Mouse (Mus musculus) 416B (cell line): ENCODE data around the gene Capn2.

ENCODE experiments used
- DNase-seq: peaks from one replicate; pipeline ENCODE4 v3.0.0; 2011; ENCODE audit warnings: low read depth

Capn2 gene

DNA sequence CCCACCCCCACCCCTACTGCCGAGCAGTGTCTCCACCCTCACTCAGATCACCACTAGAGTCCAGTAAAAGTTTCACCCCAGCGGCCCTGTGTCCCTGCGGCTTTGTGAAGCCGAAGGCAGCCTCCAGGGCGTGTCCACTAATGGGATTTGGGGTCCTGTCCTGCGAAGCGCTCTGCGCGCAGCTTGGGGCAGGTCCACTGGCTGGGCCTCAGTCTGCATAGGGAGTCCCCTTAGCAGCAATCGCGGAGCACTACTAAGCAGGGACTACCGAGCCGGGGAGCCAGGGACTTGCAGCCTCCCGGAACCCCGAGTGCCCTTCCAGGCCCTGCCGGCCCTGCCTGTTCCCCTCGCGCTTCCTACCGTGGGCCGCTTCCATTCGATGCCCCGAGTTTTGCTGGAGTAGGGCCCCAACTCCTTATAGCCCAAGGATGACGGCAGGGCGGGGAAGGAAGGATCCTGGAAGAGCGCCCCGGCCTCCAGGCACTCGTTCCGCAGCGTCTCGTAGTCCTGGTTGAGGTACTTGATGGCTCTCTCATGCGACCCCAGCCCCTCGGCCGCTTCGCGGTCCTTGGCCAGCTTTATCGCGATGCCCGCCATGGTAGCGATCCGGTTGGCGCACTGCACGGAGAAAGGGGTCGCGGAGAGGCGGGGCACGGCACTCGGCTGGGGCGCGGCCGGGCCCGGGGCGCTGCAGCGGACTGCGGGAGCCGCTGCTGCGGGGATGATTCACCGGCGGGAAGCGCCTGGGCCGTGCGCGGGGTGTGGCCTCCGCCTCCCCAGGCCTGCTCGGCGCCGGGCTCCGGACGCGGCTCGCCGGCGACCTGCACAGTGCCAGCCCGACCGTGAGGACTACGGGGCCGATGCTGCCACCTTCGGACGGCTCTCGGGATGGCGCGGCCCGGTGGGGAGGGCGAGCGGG, at the start of gene Capn2:
Capn2 (minus strand) TSS at position 851 of the 919 bp plus-strand sequence.
- peak; percentile 52 for DNase-seq

DNA sequence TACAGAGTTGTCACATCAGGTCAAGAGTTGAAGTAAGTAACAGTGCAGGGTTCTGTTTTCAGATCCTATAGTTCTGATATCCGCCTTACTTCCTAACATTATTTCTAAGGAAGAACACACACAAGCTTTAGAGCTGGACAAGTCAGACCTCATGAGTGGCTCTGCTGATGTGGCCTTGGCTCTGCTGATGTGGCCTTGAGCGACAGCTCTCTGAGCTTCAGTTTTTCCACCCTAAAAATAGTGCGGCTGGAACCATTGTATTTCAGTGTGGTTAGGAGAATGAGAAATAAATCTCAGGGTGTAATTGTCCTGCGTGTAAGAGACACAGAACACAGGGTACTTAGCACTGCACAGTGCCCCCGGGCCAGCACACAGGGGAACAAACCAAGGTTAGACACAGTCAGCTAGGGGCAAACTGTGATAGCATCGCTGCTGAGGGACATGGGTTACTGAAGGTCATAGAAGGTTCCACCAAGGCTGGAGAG, 48.0 kb upstream of the Capn2 start:
- no peak for DNase-seq

DNA sequence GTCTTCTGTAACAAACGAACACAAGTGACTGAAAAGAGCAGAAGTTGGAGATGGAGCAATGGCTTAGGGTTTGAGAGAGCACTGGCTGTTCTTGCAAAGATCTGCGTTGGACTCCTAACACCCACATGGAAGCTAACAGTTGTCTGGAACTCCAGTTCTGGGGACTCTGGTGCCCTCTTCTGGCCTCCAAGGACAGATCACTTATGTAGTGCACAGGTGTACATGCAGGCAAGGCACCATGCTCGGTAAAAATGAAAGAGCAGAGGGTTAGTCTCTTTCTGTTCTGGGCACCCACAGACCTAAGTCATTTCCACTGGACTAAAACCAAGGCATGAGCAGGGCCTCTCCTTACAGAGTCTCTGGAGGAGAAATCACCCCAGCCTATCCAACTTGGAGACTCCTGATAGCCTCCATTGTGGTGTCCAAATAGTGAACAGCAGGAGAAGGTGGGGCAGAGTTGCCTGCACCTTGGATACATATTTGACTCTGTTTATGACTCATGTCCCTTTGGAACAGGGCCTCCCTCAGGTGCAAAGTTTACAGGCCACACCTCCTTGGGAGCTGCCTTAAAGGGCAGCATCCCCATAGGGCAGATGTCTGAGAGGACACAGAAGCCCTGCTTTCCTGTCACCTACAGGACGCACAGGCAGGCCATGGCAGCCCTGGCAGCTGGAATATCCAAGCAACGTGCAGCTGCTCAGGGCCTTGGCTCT, 47.2 kb upstream of the Capn2 start, which contains the start of gene Capn8:
Capn8 (plus strand) TSS at position 600 of the 713 bp plus-strand sequence.
- peak; percentile 77 for DNase-seq

DNA sequence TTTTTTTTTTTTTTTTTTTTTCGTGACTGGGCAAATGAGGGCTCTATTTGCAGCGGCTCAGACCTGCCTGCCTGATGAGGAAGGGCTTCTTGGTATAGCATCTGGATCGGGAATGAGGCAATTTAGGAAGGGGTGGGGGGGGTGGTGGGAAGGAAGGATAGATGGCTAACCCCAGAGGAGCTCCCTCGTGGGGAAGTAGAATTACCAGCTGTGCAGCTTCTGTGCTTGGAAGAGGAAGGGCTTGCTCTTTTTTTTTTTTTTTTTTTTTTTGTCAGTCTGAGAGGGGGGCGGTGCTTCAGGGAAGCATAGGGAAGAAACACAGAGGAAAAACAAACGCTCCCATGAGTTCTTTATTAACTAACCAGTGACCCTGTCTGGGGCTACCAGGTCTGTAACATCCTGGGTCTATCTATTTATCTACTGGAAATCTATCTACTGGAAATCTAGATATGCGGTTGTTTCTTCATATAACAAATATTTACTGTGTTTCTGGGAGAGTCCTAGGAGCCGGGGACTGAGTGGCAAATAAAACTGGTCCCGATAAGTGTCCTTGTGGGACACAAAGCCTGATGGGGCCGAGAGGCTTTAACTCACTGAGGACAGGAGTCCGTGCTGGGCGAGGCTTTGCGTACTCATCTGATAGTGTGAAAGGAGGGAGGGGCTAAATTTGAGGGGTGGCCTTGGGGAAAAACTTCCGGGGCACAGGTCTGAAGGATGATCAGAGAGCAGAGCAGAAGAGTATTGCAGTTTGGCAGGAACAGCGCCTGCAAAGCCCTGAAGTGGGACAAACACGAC, 45.4 kb upstream of the Capn2 start:
- DNase-seq = peak; percentile 27

DNA sequence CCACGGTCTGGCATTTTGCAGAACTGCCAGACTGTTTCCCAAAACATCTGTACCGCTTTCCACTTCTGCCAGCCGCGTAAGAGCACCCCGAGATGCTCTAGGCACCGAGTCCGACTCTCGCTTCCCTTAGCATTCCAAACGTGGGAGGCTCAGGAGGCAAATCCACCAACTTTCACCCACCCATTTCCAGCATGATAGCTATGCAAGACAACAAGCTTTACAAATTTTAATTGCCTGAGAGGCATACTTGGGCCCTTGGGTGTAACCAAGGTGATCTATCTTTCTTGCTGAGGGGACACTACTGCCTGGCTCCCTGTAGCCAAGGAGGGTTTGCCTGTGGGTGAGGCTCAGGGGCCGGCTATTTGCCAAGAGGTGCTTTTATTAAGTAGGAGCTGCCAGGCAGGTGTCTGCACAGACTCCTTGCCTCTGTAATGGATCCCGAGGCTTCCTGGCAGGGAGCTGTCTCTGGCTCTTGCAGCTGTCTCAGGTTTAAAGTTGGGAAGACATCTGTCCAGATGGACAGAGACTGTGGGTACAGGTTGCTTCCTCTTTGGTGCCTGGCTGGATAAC, 44.6 kb upstream of the Capn2 start:
- DNase-seq = no peak

DNA sequence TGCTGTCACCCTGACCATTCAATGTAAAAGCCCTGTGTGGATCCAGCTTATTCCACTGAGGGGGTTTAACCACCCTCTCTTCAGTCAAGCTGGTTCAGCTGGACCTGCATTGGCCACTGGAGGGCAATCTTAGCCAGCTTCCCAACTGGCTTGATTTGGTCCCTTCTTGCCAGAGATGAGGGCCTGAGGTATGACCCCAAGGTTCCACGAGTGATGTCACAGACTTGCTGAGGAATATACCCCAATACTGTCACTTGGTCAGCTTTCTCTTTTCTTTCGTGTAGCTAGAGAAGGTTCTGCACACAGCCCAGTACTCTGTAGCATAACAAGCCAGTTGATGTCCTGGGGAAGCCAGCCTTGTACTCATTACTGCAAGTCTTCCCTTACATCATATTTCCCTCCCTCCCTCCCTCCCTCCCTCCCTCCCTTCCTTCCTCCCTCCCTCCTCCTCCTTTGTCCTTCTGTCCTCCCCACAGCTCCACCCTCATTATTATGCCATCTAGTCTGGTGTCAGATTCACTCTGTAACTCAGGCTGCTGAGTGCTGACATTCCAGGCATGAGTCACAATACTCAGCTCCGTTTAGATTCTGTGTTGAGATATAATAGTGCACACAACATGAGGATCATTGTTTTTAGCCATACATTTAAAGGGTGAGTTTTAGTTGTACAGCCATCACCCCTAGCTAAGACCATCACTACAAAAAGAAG, 43.1 kb upstream of the Capn2 start:
- DNase-seq = peak; percentile 85

DNA sequence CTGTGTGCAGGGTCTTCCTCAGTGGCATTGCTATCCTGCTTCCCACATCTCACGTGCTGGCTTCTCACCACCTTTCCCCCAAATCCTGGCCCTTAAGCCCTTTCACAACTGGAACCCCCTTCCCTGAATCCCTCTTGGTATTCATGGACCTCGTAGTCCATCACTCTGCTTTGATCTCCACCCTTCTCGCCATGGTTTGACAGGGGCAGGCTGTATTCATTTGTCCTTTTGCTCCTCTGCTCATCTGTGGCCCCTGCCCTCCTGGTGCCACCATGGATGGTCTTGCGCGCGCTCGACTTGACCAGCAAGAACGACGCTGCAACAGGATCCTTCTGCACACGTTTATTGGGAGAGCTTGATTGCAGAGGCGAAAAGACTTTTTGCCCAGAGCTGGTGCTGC, 42.1 kb upstream of the Capn2 start:
- no peak for DNase-seq

DNA sequence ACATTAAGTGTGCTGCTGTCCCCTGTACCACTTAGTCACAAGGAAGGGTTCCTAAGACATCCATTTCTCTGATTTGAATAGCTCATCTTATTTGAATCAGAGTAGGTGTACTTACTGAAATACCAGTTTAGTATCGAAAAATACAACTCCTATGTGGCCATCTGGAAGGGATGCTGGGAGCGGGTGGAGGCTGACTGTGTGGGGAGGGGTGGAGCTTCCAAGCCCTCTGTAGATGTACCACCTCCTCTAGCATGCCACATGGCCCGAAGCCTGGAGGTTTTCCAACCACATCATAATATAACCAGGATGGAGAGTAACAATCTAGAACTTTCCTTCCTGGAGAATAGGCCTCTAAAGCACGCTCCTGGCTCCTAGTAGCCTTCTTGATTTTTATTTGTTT, 40.9 kb upstream of the Capn2 start:
- no peak for DNase-seq

DNA sequence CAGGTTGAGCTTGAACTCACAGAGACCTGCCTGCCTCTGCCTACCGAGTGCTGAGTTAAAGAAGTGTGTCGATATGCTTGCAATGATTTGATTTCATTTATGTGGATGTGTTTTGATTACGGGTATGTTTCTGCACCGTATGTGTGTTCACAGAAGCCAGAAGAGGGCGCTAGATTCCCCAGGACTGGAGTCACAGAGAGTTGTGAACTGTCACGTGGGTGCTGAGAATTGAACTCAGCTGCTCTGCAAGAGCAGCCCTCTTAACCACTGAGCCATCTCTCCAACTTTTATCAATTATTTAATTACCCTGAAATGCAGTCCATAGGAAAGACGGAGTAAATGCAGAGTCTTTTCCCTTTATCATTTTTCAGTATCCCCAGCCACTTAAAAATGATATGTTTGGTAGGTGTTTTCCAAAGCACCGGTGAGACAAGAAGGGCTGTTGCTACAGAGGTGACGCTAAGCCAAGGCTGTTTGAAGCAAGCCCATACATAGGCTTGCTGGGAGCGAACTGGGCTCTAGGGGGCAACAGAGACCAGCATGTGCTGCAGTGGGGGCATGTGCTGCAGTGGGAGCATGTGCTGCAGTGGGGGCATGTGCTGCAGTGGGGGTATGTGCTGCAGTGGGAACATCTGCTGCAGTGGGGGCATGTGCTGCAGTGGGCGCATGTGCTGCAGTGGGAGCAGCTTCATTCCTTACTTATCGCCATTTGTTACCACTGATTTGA, 36.4 kb upstream of the Capn2 start:
- peak; percentile 56 for DNase-seq

DNA sequence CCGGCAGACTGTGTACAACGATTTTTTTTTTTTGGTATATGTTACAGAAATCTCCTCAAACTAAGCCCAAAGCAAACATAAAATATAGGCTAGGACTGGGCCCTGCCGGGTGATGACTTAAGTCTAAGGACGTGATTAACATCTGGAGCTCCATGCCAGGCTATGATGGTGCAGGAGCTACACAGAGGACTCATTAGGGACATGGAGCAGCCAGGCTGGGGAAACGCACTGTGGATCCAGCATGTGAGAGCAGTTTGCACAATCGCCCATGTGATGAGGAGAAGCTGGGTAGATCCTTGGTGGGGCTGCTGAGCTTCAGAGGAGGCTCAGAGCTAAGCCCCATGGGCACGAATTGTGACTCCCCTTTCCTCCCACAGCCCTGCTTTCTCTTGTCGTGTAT, 33.4 kb upstream of the Capn2 start:
- no peak for DNase-seq

DNA sequence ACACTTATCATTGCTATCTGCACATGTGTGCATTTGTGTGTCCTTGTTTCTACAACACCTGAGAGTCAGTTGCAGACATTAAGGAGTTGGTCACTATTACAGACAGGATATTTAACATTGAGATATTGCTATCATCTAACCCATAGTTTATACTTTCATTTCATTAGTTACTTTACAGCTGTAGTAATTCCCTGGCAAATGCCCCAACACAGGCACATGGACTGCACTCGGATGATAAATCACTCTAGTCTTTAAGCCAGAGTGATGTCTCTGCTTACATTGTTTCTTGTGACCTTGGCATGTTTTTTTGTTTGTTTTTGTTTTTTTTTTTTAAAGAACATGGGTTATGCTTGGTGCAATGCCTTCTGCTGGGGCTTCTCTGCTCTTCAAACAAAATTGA, 26.5 kb upstream of the Capn2 start:
- DNase-seq = no peak

DNA sequence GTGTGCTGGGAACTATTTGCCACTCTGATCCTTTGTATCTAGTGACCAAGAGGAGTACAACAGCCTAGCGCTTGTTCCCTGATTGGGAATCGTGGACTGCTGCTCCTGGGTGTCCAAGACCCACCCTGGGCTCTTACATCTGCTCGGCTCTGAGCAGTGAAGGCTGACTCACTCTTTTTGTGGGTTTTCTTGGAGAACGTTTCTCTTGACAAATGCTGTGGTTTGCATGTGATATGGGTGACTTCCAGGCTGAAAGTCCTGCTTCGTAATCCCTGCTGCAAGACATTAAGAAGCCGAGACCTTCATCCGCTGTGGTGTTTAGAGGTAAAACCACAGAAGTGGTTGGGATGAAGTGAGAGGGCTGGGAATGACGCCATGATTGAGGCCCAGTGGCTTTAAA, 25.7 kb upstream of the Capn2 start:
- peak; percentile 95 for DNase-seq

DNA sequence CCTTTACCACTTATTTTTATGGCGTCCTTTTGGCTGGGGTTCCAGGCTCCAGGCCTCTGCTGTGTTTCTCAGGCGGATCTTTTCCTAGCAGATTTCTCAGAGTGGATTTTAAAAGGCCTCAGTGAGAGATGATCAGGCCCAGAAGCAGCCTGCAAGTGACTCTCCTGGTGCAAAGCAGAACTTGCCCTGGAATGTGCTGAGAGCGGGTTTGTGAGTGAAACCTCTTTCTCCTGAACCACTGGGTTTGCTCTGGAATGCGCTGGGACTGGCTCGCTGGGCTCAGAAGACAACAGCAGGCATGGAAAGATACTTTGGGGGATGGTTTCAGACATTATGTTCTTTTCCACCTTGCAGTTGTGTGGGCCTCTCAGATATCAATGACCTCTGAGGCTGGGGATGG, 24.7 kb upstream of the Capn2 start:
- no peak for DNase-seq

DNA sequence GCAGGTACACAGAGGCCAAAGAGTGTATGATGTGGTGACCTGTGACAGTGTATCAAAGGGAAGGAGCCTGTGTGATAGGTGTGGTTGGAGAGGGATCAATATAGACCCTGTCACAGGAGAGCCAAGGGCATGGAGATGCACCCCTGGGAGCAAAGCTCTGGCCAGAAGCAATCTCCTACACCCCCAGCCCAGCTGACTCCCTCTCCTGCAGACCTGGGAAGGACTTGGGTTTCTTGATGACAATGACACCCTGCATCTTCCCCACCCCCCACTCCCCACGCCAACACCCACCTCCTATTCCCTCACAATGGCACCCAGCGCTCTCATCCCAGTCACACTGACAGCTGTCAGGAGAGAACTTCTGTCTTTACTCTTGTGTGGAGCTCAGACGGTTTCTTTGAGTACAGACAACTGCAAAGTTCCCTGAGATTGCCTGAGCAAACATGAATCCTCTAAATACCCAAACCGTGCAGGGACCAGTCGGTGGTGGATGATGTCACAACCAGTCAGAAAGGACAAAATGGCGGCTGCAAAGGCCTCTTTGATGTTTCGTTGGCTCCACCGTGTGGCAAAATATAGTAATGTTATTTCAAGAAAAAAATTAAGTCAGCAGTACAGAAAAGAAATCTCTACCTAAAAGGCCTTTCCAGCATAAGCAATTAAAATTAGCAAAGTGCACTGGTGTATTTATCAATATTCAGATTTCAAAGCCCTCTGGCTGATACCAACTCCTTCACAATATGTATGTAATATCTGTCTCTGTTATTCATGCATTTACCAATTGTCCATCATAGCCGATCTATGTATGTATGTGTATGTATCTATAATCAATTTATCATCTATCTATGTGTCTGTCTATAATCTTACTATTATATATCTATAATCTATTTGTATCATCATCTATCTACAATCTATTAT, 21.9 kb upstream of the Capn2 start:
- DNase-seq = peak; percentile 92

DNA sequence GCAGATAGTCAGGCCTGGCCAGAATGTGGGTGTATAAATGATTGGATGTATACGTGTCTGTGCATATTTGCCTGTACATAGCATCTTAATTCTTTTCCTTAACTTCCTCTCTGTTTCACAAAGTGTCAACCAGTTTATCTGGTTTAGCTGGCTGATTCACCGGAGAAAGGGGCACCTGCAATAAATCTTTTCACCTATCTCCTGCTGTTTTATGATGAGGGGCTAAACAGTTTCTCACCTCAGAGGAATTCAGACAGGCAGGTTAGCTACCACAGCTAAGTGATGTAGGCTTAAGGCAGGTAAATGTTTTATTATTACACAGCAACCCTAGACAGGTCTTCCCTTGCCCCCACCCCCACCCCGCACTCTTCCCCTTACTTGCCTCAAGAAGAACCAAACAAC, 17.7 kb upstream of the Capn2 start:
- DNase-seq = no peak

DNA sequence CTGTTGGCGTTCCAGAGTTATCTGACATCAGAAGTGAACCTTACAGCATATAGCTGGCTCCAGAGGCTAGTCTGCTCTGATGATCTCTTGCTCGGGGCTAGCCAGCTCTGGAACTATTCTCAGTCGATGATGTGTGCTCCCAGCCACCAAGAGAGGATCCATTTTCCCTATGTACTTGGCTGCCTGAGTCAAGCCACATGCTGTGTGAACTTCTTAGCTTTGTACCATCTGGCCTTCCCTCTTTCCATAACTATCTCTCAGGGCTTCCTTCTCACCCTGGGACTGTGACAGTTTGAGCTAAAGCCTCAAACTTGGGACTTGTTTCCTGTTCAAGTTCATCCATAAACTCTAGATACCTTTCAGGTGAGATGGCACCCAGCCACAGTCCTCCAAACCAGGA, 16.2 kb upstream of the Capn2 start:
- no peak for DNase-seq

DNA sequence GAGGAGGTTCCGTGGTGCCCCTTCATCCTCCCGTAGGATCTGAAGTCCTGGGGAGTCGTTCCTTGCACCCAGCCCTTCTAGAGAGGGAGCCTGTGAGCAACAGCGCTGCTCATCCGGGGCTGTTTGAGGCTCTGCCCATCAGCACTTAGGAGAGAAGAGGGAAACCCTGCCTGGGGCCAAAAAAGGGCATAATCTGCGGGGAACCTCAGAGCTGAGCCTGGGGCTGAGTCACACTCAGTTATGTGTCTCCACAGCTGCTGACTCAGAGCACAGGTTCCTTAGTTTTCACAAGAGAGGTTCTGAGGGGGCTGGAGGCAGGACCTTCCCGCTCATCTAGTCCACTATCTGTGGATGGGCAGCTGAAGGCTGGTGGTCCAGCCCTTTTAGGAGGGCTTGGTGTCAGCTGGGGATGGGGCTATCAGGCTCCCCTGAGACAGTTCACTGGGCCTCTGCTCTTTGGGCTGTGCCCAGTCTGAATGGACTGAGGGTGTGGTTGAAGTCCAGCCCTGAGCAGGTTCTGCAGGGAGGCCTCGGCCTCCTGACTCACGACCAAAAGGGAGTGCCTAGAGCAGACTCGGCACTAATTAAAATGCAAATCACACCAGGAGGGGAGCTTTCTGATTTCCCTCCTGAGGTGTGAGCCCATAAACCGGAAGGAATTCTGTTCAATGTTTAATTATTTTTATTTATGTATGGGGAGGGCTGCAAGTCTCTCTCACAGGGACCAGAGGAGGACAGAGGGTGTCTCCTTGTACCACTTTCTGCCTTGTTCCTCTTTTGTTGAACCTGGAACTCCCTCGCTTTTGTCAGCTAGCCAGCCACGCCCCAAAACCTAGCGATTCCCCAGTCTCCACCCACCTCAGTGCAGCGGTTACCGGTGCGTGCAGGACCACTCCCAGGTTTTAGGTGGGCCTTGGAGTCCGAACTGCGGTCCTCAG, 10.8 kb upstream of the Capn2 start:
- peak; percentile 92 for DNase-seq

DNA sequence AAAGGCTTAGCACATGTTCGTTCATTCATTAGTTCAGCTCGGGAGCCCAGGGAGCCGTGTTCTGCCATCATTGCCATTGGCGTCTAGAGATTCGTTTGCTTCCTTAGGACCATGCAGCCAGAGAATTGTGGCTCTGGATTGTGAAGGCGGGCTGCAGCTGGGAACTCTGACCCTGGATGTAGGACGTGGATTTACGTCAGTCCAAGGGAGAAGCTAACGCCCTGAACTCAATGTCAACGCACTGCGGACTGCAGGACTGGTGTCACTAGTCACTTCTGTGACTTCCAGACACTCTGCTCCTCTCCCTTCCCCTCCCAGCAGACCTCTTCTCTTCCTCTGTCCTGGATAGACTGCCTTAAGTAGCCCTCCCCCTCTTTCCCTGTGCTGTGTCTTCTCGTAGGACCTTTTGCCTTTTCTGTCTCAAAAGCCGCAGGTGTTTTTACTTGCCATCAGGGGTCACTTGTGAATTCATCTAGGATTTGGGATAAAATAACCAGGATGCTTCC, 9.9 kb upstream of the Capn2 start:
- no peak for DNase-seq
